Mouse (Mus musculus) ES-E14 (cell line): ENCODE data around the gene Hmgxb4.

Source experiments
- CHD2 ChIP-seq: IDR thresholded peaks from 2 replicates; pipeline ENCODE4 v1.6.1; 2014; ENCODE audit warnings: mild to moderate bottlenecking, low read depth, low read length, inconsistent platforms
- ZNF384 ChIP-seq: IDR thresholded peaks from 2 replicates; pipeline ENCODE4 v1.6.1; 2012; ENCODE audit warnings: low read depth, low read length, inconsistent platforms

DNA sequence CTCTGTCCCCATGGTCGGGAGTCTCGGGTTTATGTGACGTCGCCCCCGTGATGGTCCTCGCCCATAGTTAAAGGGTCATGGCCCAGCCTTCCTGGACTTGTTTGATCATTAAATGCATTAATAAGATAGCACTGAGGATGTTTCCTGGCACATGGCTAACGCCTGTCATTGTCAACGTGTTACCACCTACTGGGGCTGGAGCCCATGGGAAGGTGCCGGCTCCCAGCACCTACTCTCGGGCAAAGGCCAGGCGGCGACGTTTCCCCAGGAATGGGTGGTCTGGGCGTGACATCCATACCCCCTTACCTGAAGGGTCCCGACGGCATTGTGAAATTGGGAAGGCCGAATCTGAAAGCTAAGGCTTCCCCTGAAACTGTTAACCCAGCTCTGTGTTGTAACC lies 41.1 kb downstream of the Hmgxb4 start:
- no peak for TF ChIP-seq CHD2
- no peak for TF ChIP-seq ZNF384
